ENCODE assay signal across 8 mouse cellular contexts in the genomic region with DNA sequence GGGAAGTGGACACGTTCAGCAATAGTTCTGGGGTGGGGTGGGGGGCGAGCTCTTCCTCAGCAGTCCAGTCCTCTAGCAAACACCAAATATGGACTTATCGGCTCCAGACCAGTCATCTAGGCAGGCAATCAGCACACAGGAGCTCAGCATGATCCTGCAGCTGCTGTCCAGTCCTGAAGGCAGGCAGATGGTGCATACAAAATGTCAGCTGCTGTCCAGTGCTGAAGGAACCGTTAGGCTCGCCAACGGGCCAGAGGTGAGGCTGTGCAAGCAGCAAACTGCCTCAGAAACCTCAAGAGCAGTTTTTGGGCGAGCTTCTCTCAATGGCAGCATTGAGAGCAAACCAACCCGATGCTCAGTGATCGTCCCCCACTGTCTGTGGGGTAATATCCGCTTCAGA.
A peak's percentile ranks its signal among the peaks of the same experiment; 100 is the strongest.
DNase-seq lines count a peak whose midpoint lies in the region; ATAC-seq lines count a peak whose summit lies in the region.

No protein-coding gene starts in this region.

- H3K36me3 ChIP-seq in intestine, embryonic 16.5 days (ENCODE audit: control insufficient read depth, insufficient read depth, low read length) = no peaks in the 10 kb centered on the region

- H3K4me2 ChIP-seq in intestine, embryonic 16.5 days (ENCODE audit: low read depth, low read length) = no peak overlapping the region

- intact Hi-C loops in gastrocnemius, postnatal 14 days (cut with DNase I; ENCODE audit: low total_unique reads) = no loop called here

- 26% methylated on average over 10 of the region's 10 CpGs for WGBS in intestine, embryonic 16.5 days

- no peaks in the 10 kb centered on the region for H3K9me3 ChIP-seq in intestine, embryonic 16.5 days (ENCODE audit: control insufficient read depth, low read length)

- ATAC-seq in common myeloid progenitor, adult 5-6 weeks (replicated peaks; ENCODE audit: low read depth, poor library complexity, severe bottlenecking) = peak; percentile 83
- ATAC-seq in intestine, embryonic 16.5 days = peak; percentile 66; the same call in 1 of the 2 replicates
- peak; percentile 47; the same call in 1 of the 2 replicates for ATAC-seq in megakaryocyte-erythroid progenitor cell, adult 5-6 weeks (replicated peaks; ENCODE audit: low FRiP score, low TSS enrichment, poor library complexity, severe bottlenecking)

- H3K27ac ChIP-seq in intestine, embryonic 16.5 days (ENCODE audit: low read length) = no peak overlapping the region

- H3K27me3 ChIP-seq in intestine, embryonic 16.5 days (replicated peaks; ENCODE audit: control insufficient read depth, insufficient read depth, low read length) = no peaks in the 10 kb centered on the region

- no peak overlapping the region for H3K4me3 ChIP-seq in intestine, embryonic 16.5 days (ENCODE audit: low read length)

- peak; percentile 24 for DNase-seq in gastrocnemius, postnatal 14 days
- DNase-seq in gastrocnemius, postnatal 25 days = no peak
- peak; percentile 15 for DNase-seq in A20 (ENCODE audit: low read depth, low spot score)
- no peak for DNase-seq in MN1 (ENCODE audit: low spot score)
- DNase-seq in layer of hippocampus, adult 18-20 months (ENCODE audit: low spot score in 2 of 2) = no peak

- H3K9ac ChIP-seq in intestine, embryonic 16.5 days (ENCODE audit: low read depth, low read length) = no peak overlapping the region

- no peaks in the 10 kb centered on the region for H3K4me1 ChIP-seq in intestine, embryonic 16.5 days (ENCODE audit: control insufficient read depth, insufficient read depth, low read length)

Comparison
In these comparisons a context has a peak if more than half of its experiments do, and no peak if none do; other contexts are left out.
1. DNase-seq: peak in gastrocnemius, postnatal 14 days (single experiment) and A20 (single experiment); none in gastrocnemius, postnatal 25 days (single experiment), MN1 (single experiment) and layer of hippocampus, adult 18-20 months (0 of 2).
2. Peak in every context shown above with its lines, with median percentiles within 50 percentile points of each other: ATAC-seq.